ENCODE assay signal across 9 mouse cellular contexts in genomic region chr2:139966288-139966687, GRCm38 (mm10).
A peak's percentile ranks its signal among the peaks of the same experiment; 100 is the strongest.
DNase-seq lines count a peak whose midpoint lies in the region; ATAC-seq and TF ChIP-seq lines count a peak whose summit lies in the region.
"Had no signal": no experiment of that assay in that cellular context is flagged by ENCODE, and none has a peak within 500 bp of the region (broad histone marks: within the 10 kb centered on the region; RNA-seq: fewer than 3 reads in every experiment).

No protein-coding gene starts in this region.

- peak; percentile 83 for TF ChIP-seq CTCF in intestine, postnatal 0 days (IDR thresholded peaks at IDR 0.05; ENCODE audit: low read depth)
- TF ChIP-seq CTCF in G1E (IDR thresholded peaks at IDR 0.05; ENCODE audit: low read depth, low read length) = 0 out of 2 replicates have a peak, but pooled peaks have one; percentile 17
- TF ChIP-seq CTCF in kidney, postnatal 0 days (IDR thresholded peaks at IDR 0.05; ENCODE audit: low read depth) = peak; percentile 82

- no peak overlapping the region for H3K27ac ChIP-seq in intestine, postnatal 0 days (ENCODE audit: low read depth, low read length)
- no peak overlapping the region for H3K27ac ChIP-seq in intestine, embryonic 15.5 days
- no peak overlapping the region for H3K27ac ChIP-seq in kidney, postnatal 0 days
- H3K27ac ChIP-seq: midbrain, embryonic 12.5 days had no signal

- 64% methylated on average over 3 of the region's 3 CpGs for WGBS in intestine, postnatal 0 days
- 58% methylated on average over 3 of the region's 3 CpGs for WGBS in intestine, embryonic 15.5 days
- 60% methylated on average over 3 of the region's 3 CpGs for WGBS in kidney, postnatal 0 days

- no peaks in the 10 kb centered on the region for H3K36me3 ChIP-seq in intestine, postnatal 0 days (ENCODE audit: control insufficient read depth, insufficient read depth)
- no peaks in the 10 kb centered on the region for H3K36me3 ChIP-seq in intestine, embryonic 15.5 days
- H3K36me3 ChIP-seq in G1E (replicated peaks) = peaks cover 11% of the 10 kb centered on the region
- H3K36me3 ChIP-seq in kidney, postnatal 0 days (ENCODE audit: insufficient read depth, low read length) = no peaks in the 10 kb centered on the region
- H3K36me3 ChIP-seq: midbrain, embryonic 12.5 days had no signal

- H3K9ac ChIP-seq in intestine, postnatal 0 days (ENCODE audit: low read depth, low read length) = no peak overlapping the region
- H3K9ac ChIP-seq in intestine, embryonic 15.5 days = no peak overlapping the region
- no peak overlapping the region for H3K9ac ChIP-seq in kidney, postnatal 0 days (ENCODE audit: low read depth, low read length)
- H3K9ac ChIP-seq: midbrain, embryonic 12.5 days had no signal

- no peaks in the 10 kb centered on the region for H3K9me3 ChIP-seq in intestine, postnatal 0 days (ENCODE audit: control insufficient read depth)
- no peaks in the 10 kb centered on the region for H3K9me3 ChIP-seq in intestine, embryonic 15.5 days
- H3K9me3 ChIP-seq in G1E (replicated peaks) = no peaks in the 10 kb centered on the region
- no peaks in the 10 kb centered on the region for H3K9me3 ChIP-seq in kidney, postnatal 0 days (replicated peaks; ENCODE audit: low read length)
- H3K9me3 ChIP-seq: midbrain, embryonic 12.5 days had no signal

- no peaks in the 10 kb centered on the region for H3K27me3 ChIP-seq in intestine, postnatal 0 days (replicated peaks; ENCODE audit: control insufficient read depth, insufficient read depth, low read length)
- H3K27me3 ChIP-seq in intestine, embryonic 15.5 days (replicated peaks) = no peaks in the 10 kb centered on the region
- no peaks in the 10 kb centered on the region for H3K27me3 ChIP-seq in G1E (ENCODE audit: insufficient read depth, low read length)
- no peaks in the 10 kb centered on the region for H3K27me3 ChIP-seq in kidney, postnatal 0 days (ENCODE audit: insufficient read depth, low read length)
- H3K27me3 ChIP-seq: midbrain, embryonic 12.5 days had no signal

- no peak overlapping the region for H3K4me3 ChIP-seq in intestine, postnatal 0 days (ENCODE audit: low read depth, low read length)
- no peak overlapping the region for H3K4me3 ChIP-seq in intestine, embryonic 15.5 days (replicated peaks)
- no peak overlapping the region for H3K4me3 ChIP-seq in G1E (ENCODE audit: low read depth, low read length)
- H3K4me3 ChIP-seq in kidney, postnatal 0 days (replicated peaks; ENCODE audit: low read depth, low read length) = no peak overlapping the region
- H3K4me3 ChIP-seq: midbrain, embryonic 12.5 days had no signal

- ATAC-seq in intestine, postnatal 0 days = no peak
- ATAC-seq in intestine, embryonic 15.5 days = no peak
- ATAC-seq in G1E (ENCODE audit: extremely low read depth, insufficient number of reproducible peaks, low FRiP score, poor library complexity, severe bottlenecking) = peak; percentile 32; the same call in 1 of the 2 replicates
- ATAC-seq in kidney, postnatal 0 days (replicated peaks; ENCODE audit: low FRiP score, low read depth) = no peak
- ATAC-seq in erythroblast, adult 5-6 weeks (replicated peaks; ENCODE audit: low FRiP score, poor library complexity, severe bottlenecking) = no peak

- no peaks in the 10 kb centered on the region for H3K4me1 ChIP-seq in intestine, postnatal 0 days (replicated peaks; ENCODE audit: control insufficient read depth, insufficient read depth, low read length)
- no peaks in the 10 kb centered on the region for H3K4me1 ChIP-seq in intestine, embryonic 15.5 days (replicated peaks)
- no peaks in the 10 kb centered on the region for H3K4me1 ChIP-seq in G1E (ENCODE audit: insufficient read depth, low read depth, low read length)
- H3K4me1 ChIP-seq in kidney, postnatal 0 days (replicated peaks; ENCODE audit: insufficient read depth, low read length) = no peaks in the 10 kb centered on the region
- H3K4me1 ChIP-seq: midbrain, embryonic 12.5 days had no signal

- DNase-seq in B cell, adult 2 months = peak; percentile 63 to 66
- DNase-seq in G1E (ENCODE audit: low spot score) = no peak
- DNase-seq in cerebellum, postnatal 10 days = peak; percentile 48 to 60
- peak; percentile 72 for DNase-seq in kidney, postnatal 0 days (ENCODE audit: low spot score)
- peak; percentile 71 for DNase-seq in mesoderm, embryonic 11.5 days (ENCODE audit: low read depth, low spot score)

- H3K4me2 ChIP-seq in intestine, postnatal 0 days (replicated peaks; ENCODE audit: low read depth) = no peak overlapping the region
- H3K4me2 ChIP-seq in intestine, embryonic 15.5 days (replicated peaks) = no peak overlapping the region
- H3K4me2 ChIP-seq in kidney, postnatal 0 days (ENCODE audit: low read length) = no peak overlapping the region
- H3K4me2 ChIP-seq: midbrain, embryonic 12.5 days had no signal

Comparison
In these comparisons a context has a peak if more than half of its experiments do, and no peak if none do; other contexts are left out.
1. CTCF ChIP-seq: peak in every context shown above with its lines; median percentile 83 in intestine, postnatal 0 days; 82 in kidney, postnatal 0 days; 17 in G1E.